Mouse (Mus musculus) cerebellum, adult 11 months (tissue): ENCODE measurements around the gene H2-Eb1.

Source experiments
- DNase-seq: peaks from one replicate; pipeline ENCODE4 v3.0.0; 2022

Gene H2-Eb1

GRCm38 (mm10) chr17:34305380-34306030 is at the start of gene H2-Eb1:
H2-Eb1 (plus strand) TSS chr17:34305867.
- peak; percentile 39 for DNase-seq

GRCm38 (mm10) chr17:34256501-34256900 is 49.2 kb upstream of the H2-Eb1 start:
- DNase-seq, result no peak

GRCm38 (mm10) chr17:34257594-34258375 is 47.9 kb upstream of the H2-Eb1 start, which contains the start of gene H2-Ab1:
H2-Ab1 (plus strand) TSS chr17:34257689.
- DNase-seq, result peak; percentile 19

- no peak for DNase-seq
Measured at GRCm38 (mm10) chr17:34260551-34260950, 45.1 kb upstream of the H2-Eb1 start.

- DNase-seq, result peak; percentile 17
Measured at GRCm38 (mm10) chr17:34261502-34261901, 44.2 kb upstream of the H2-Eb1 start.

- DNase-seq, result peak; percentile 26
Measured at GRCm38 (mm10) chr17:34263068-34263467, 42.6 kb upstream of the H2-Eb1 start.

- DNase-seq, result no peak
Measured at GRCm38 (mm10) chr17:34263811-34264371, 41.8 kb upstream of the H2-Eb1 start.

- no peak for DNase-seq
Measured at GRCm38 (mm10) chr17:34264452-34265351, 41.0 kb upstream of the H2-Eb1 start.

GRCm38 (mm10) chr17:34268262-34268661 is 37.4 kb upstream of the H2-Eb1 start:
- DNase-seq, result no peak

- DNase-seq, result no peak
Measured at GRCm38 (mm10) chr17:34268748-34269147, 36.9 kb upstream of the H2-Eb1 start.

- no peak for DNase-seq
Measured at GRCm38 (mm10) chr17:34269817-34270216, 35.9 kb upstream of the H2-Eb1 start.

GRCm38 (mm10) chr17:34270230-34270629 is 35.4 kb upstream of the H2-Eb1 start:
- no peak for DNase-seq

- DNase-seq, result no peak
Measured at GRCm38 (mm10) chr17:34270940-34271339, 34.7 kb upstream of the H2-Eb1 start.

GRCm38 (mm10) chr17:34272102-34272501 is 33.6 kb upstream of the H2-Eb1 start:
- DNase-seq, result no peak

GRCm38 (mm10) chr17:34280499-34281038 is 25.1 kb upstream of the H2-Eb1 start:
- no peak for DNase-seq

- no peak for DNase-seq
Measured at GRCm38 (mm10) chr17:34281836-34282235, 23.8 kb upstream of the H2-Eb1 start.

- no peak for DNase-seq
Measured at GRCm38 (mm10) chr17:34285371-34285770, 20.3 kb upstream of the H2-Eb1 start.

- DNase-seq, result no peak
Measured at GRCm38 (mm10) chr17:34285848-34286247, 19.8 kb upstream of the H2-Eb1 start.

GRCm38 (mm10) chr17:34286501-34286900 is 19.2 kb upstream of the H2-Eb1 start:
- no peak for DNase-seq

- no peak for DNase-seq
Measured at GRCm38 (mm10) chr17:34286999-34287398, 18.7 kb upstream of the H2-Eb1 start.

- DNase-seq, result peak; percentile 38
Measured at GRCm38 (mm10) chr17:34287648-34288047, 18.0 kb upstream of the H2-Eb1 start, which contains the start of gene H2-Aa. H2-Aa (minus strand) TSS chr17:34287823.

- no peak for DNase-seq
Measured at GRCm38 (mm10) chr17:34288131-34288530, 17.5 kb upstream of the H2-Eb1 start.
